Mouse (Mus musculus) hindbrain, embryonic 16.5 days (tissue): ENCODE data around the gene Ctsd. TPM values are rescaled to one million over a fixed set of nuclear protein-coding genes. Genes with fewer than 3 reads are reported as not detected.
A peak's percentile ranks its signal among the peaks of the same experiment; 100 is the strongest.

ENCODE experiments used
- ATAC-seq: fragments of 200-750 bp; cut with Nextera tagmentation; 2 replicates; pipeline ENCODE4 v1.8.0; 2017; ENCODE audit warnings: moderate TSS enrichment, moderate library complexity
- H3K27ac ChIP-seq: fragments of 300-500 bp; sonication (generic); 2 replicates; pipeline ENCODE4 v1.5.1; 2014; ENCODE audit warnings: low read depth, mild to moderate bottlenecking, control low read depth, low read length, moderate library complexity
- H3K27me3 ChIP-seq: fragments of 300-500 bp; sonication (generic); replicated peaks from 2 replicates; pipeline ENCODE4 v1.6.1; 2014; ENCODE audit warnings: low read length; ENCODE audit not compliant: control insufficient read depth, insufficient read depth
- H3K36me3 ChIP-seq: fragments of 300-500 bp; sonication (generic); 2 replicates; pipeline ENCODE4 v1.6.1; 2014; ENCODE audit warnings: mild to moderate bottlenecking, low read length, moderate library complexity, mixed read lengths; ENCODE audit not compliant: control insufficient read depth, insufficient read depth
- H3K4me1 ChIP-seq: fragments of 300-500 bp; sonication (generic); 2 replicates; pipeline ENCODE4 v1.6.1; 2014; ENCODE audit warnings: low read depth, low read length; ENCODE audit not compliant: control insufficient read depth, insufficient read depth
- H3K4me2 ChIP-seq: fragments of 300-500 bp; sonication (generic); 2 replicates; pipeline ENCODE4 v1.6.1; 2014; ENCODE audit warnings: mild to moderate bottlenecking, low read length, control low read depth, moderate library complexity
- H3K4me3 ChIP-seq: fragments of 300-500 bp; sonication (generic); 2 replicates; pipeline ENCODE4 v1.5.1; 2014; ENCODE audit warnings: mild to moderate bottlenecking, low read length, control low read depth, moderate library complexity
- H3K9ac ChIP-seq: fragments of 300-500 bp; sonication (generic); 2 replicates; pipeline ENCODE4 v1.6.1; 2014; ENCODE audit warnings: low read depth, mild to moderate bottlenecking, control low read depth, low read length, moderate library complexity
- H3K9me3 ChIP-seq: fragments of 300-500 bp; sonication (generic); 2 replicates; pipeline ENCODE4 v1.6.1; 2014; ENCODE audit warnings: mild to moderate bottlenecking, low read length, moderate library complexity; ENCODE audit not compliant: control insufficient read depth
- WGBS: fragments of 180-500 bp; shearing (Covaris S2); extraction: QIAGEN DNeasy Blood & Tissue Kit; methylation state at CpG from one replicate; pipeline ENCODE4 v1.1.7; 2014; 5-methylcytosine and 5-hydroxymethylcytosine counted together
- polyA plus RNA-seq: library from polyadenylated mRNA; unstranded; fragments of >200 nt; fragmentation: Nextera tagmentation; extraction: Ambion mirVana; gene quantifications from 2 replicates; pipeline ENCODE4 v1.2.1, GENCODE M21; 2015

Gene Ctsd
- polyA plus RNA-seq, 1 experiment from 2014 or later: 378 TPM

GRCm38 (mm10) chr7:142371768-142372661 lies 15.8 kb downstream of the Ctsd start:
- peaks cover 29% of the 10 kb centered on the region for H3K27me3 ChIP-seq
- H3K4me1 ChIP-seq: peaks cover 9% of the 10 kb centered on the region; the same call in 1 of the 2 replicates
- peak; percentile 35; the same call in 1 of the 2 replicates for ATAC-seq
- peaks cover 11% of the 10 kb centered on the region; the same call in 1 of the 2 replicates for H3K36me3 ChIP-seq
- H3K4me2 ChIP-seq: peak overlapping the region; percentile 89
- H3K9ac ChIP-seq: peak overlapping the region; percentile 67
- WGBS: 2% methylated on average over 52 of the region's 64 CpGs
- H3K27ac ChIP-seq: no peak overlapping the region
- H3K4me3 ChIP-seq: peak overlapping the region; percentile 54
- H3K9me3 ChIP-seq: no peaks in the 10 kb centered on the region

- 28% methylated on average over 11 of the region's 11 CpGs for WGBS
- no peak overlapping the region for H3K27ac ChIP-seq
- peaks cover 29% of the 10 kb centered on the region for H3K27me3 ChIP-seq
- peak overlapping the region; percentile 54 for H3K4me3 ChIP-seq
- H3K36me3 ChIP-seq: peaks cover 6% of the 10 kb centered on the region; the same call in 1 of the 2 replicates
- H3K4me1 ChIP-seq: peaks cover 9% of the 10 kb centered on the region; the same call in 1 of the 2 replicates
- ATAC-seq: no peak
- H3K9me3 ChIP-seq: no peaks in the 10 kb centered on the region
- H3K9ac ChIP-seq: peak overlapping the region; percentile 67
- peak overlapping the region; percentile 89 for H3K4me2 ChIP-seq
These were observed 16.5 kb downstream of the Ctsd start for GRCm38 (mm10) chr7:142371398-142371767.

DNA sequence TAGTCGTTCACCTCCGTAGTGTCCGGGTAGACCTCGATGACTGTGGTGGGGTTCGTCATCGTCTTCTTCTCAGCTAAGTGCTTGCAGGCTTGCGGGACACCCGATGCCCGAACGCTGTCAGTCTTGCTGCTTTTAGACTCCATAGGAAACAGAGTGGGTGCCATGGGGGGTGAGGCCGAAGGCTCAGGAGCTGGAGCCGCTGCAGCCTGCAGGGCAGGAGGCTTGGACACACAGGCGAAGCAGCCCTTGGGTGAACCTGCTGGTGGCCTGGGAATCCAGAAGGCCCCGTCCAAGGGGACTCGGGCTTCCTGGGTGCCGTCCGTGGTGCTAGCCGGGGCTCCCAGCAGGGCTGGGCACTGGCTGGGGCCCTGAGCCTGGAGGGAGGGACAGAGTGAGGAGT lies 16.9 kb downstream of the Ctsd start:
- Histone ChIP-seq H3K27ac (no peak overlapping the region), H3K4me2 (peak overlapping the region; percentile 89), H3K4me1 (peaks cover 9% of the 10 kb centered on the region; the same call in 1 of the 2 replicates), H3K4me3 (no peak overlapping the region; the same call in 1 of the 2 replicates), H3K36me3 (peaks cover 2% of the 10 kb centered on the region; the same call in 1 of the 2 replicates), H3K9me3 (no peaks in the 10 kb centered on the region), H3K27me3 (peaks cover 29% of the 10 kb centered on the region), H3K9ac (no peak overlapping the region)
- ATAC-seq: no peak
- WGBS: 84% methylated on average over 18 of the region's 18 CpGs

- H3K4me1 ChIP-seq: peaks cover 9% of the 10 kb centered on the region; the same call in 1 of the 2 replicates
- no peak overlapping the region for H3K4me3 ChIP-seq
- peaks cover 29% of the 10 kb centered on the region for H3K27me3 ChIP-seq
- H3K9me3 ChIP-seq: no peaks in the 10 kb centered on the region
- no peak overlapping the region for H3K9ac ChIP-seq
- H3K36me3 ChIP-seq: no peaks in the 10 kb centered on the region
- no peak overlapping the region for H3K4me2 ChIP-seq
- WGBS: 76% methylated on average over 6 of the region's 6 CpGs
- H3K27ac ChIP-seq: no peak overlapping the region
- no peak for ATAC-seq
These were observed 18.0 kb downstream of the Ctsd start for GRCm38 (mm10) chr7:142369820-142370219.

- Histone ChIP-seq H3K4me2 (no peak overlapping the region), H3K36me3 (no peaks in the 10 kb centered on the region), H3K27me3 (peaks cover 29% of the 10 kb centered on the region), H3K9ac (no peak overlapping the region), H3K9me3 (no peaks in the 10 kb centered on the region), H3K4me1 (peaks cover 9% of the 10 kb centered on the region; the same call in 1 of the 2 replicates), H3K4me3 (no peak overlapping the region), H3K27ac (no peak overlapping the region)
- 85% methylated on average over 2 of the region's 2 CpGs for WGBS
- no peak for ATAC-seq
These were observed 19.0 kb downstream of the Ctsd start for GRCm38 (mm10) chr7:142368856-142369255.

- Histone ChIP-seq H3K9me3 (no peaks in the 10 kb centered on the region), H3K9ac (no peak overlapping the region), H3K27me3 (no peaks in the 10 kb centered on the region), H3K27ac (no peak overlapping the region), H3K4me2 (no peak overlapping the region), H3K4me3 (no peak overlapping the region), H3K36me3 (no peaks in the 10 kb centered on the region), H3K4me1 (no peaks in the 10 kb centered on the region)
- no peak for ATAC-seq
- 79% methylated on average over 4 of the region's 4 CpGs for WGBS
These were observed 24.7 kb downstream of the Ctsd start for GRCm38 (mm10) chr7:142363107-142363506.

DNA sequence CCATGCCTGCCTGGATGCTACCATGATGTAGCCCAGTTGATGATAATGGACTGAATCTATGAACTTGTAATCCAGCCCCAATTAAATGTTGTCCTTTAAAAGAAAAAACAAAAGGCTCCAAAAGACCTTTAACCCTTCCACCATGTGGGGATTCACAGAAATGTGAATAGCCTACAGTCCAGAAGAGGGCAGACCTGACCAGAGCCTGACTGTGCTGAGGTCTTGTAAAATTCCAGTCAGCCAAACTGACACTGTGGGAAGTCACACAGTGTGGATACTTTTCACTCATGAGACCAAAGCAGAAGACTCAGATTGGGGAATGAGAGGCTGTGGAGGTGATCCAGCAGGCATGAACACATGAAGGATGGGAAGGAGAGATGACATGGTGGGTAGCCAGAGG lies 27.1 kb downstream of the Ctsd start:
- Histone ChIP-seq H3K27me3 (no peaks in the 10 kb centered on the region), H3K9me3 (no peaks in the 10 kb centered on the region), H3K27ac (no peak overlapping the region), H3K36me3 (no peaks in the 10 kb centered on the region), H3K4me1 (no peaks in the 10 kb centered on the region), H3K9ac (no peak overlapping the region), H3K4me2 (no peak overlapping the region), H3K4me3 (no peak overlapping the region)
- ATAC-seq: no peak

GRCm38 (mm10) chr7:142359129-142359528 lies 28.7 kb downstream of the Ctsd start:
- H3K36me3 ChIP-seq: no peaks in the 10 kb centered on the region
- no peak overlapping the region for H3K4me2 ChIP-seq
- no peak for ATAC-seq
- H3K4me1 ChIP-seq: no peaks in the 10 kb centered on the region
- H3K9ac ChIP-seq: no peak overlapping the region
- no peak overlapping the region for H3K4me3 ChIP-seq
- no peaks in the 10 kb centered on the region for H3K9me3 ChIP-seq
- no peak overlapping the region for H3K27ac ChIP-seq
- WGBS: 88% methylated on average over 8 of the region's 8 CpGs
- no peaks in the 10 kb centered on the region for H3K27me3 ChIP-seq

DNA sequence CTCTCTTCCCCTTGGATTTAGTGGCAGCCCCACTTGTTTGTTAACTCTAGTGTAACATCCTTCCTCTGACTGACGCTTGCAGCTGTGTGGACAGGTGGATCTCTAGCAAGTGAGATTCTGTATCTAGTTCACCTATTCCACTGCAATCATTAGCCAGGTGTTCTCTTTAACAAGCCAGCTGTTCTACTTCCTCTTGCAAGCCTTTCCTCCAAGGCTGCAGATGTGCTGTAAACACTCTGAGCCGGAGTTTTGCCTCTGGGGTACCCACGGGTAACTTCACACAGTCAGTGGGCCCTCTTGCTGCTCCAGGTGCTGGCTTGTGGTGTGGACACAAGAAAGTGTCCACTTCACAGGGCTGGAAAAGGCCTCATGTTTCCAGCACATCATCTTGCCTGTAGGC lies 30.3 kb downstream of the Ctsd start:
- 92% methylated on average over 3 of the region's 3 CpGs for WGBS
- H3K4me2 ChIP-seq: no peak overlapping the region

More for the DNA sequence above, 30.3 kb downstream of the Ctsd start:
- Histone ChIP-seq H3K9ac (no peak overlapping the region), H3K27ac (no peak overlapping the region), H3K4me3 (no peak overlapping the region), H3K4me1 (no peaks in the 10 kb centered on the region), H3K9me3 (no peaks in the 10 kb centered on the region), H3K36me3 (no peaks in the 10 kb centered on the region), H3K27me3 (no peaks in the 10 kb centered on the region)
- ATAC-seq: no peak
